Mouse (Mus musculus): ENCODE measurements around the gene H3f3b. TPM values are rescaled to one million over a fixed set of nuclear protein-coding genes. Genes with fewer than 3 reads are reported as not detected.

H3f3b gene
- 339 and 513 TPM in 2 replicates for polyA plus RNA-seq (2011; ENCODE audit: insufficient read length, low read depth, missing spikeins)

GRCm38 (mm10) chr11:116027756-116028155, at the start of gene H3f3b:
Gene H3f3b (minus strand): TSS chr11:116027962.
- TF ChIP-seq POLR2A (IDR thresholded peaks at IDR 0.05; ENCODE audit: low read depth, low read length) (no peak), CTCF (IDR thresholded peaks at IDR 0.05; ENCODE audit: borderline replicate concordance, insufficient read depth, low read length) (no peak)

GRCm38 (mm10) chr11:116076836-116077235, 49.1 kb upstream of the H3f3b start:
- Histone ChIP-seq H3K4me3 (ENCODE audit: insufficient read depth, low read length) (no peak overlapping the region), H3K27ac (ENCODE audit: insufficient read depth, low read length) (no peak overlapping the region), H3K4me1 (ENCODE audit: control insufficient read depth, insufficient read depth, low read length) (no peaks in the 10 kb centered on the region)
- TF ChIP-seq POLR2A (IDR thresholded peaks at IDR 0.05; ENCODE audit: low read depth, low read length) (no peak), CTCF (IDR thresholded peaks at IDR 0.05; ENCODE audit: borderline replicate concordance, insufficient read depth, low read length) (no peak)

More at GRCm38 (mm10) chr11:116027756-116028155, at the start of gene H3f3b:
- no peaks in the 10 kb centered on the region for H3K4me1 ChIP-seq (ENCODE audit: control insufficient read depth, insufficient read depth, low read length)
- no peak within 1 kb of the TSS for H3K4me3 ChIP-seq (ENCODE audit: insufficient read depth, low read length)
- no peak within 1 kb of the TSS for H3K27ac ChIP-seq (ENCODE audit: insufficient read depth, low read length)

- TF ChIP-seq CTCF (IDR thresholded peaks at IDR 0.05; ENCODE audit: borderline replicate concordance, insufficient read depth, low read length) (no peak), POLR2A (IDR thresholded peaks at IDR 0.05; ENCODE audit: low read depth, low read length) (no peak)
- Histone ChIP-seq H3K4me1 (ENCODE audit: control insufficient read depth, insufficient read depth, low read length) (no peaks in the 10 kb centered on the region), H3K27ac (ENCODE audit: insufficient read depth, low read length) (no peak overlapping the region), H3K4me3 (ENCODE audit: insufficient read depth, low read length) (no peak overlapping the region)
These were observed 48.4 kb upstream of the H3f3b start for GRCm38 (mm10) chr11:116076266-116076540.

GRCm38 (mm10) chr11:116075539-116076265, 47.9 kb upstream of the H3f3b start:
- TF ChIP-seq POLR2A (IDR thresholded peaks at IDR 0.05; ENCODE audit: low read depth, low read length), result no peak
- 0 out of 2 replicates have a peak, but pooled peaks have one; percentile 8 for TF ChIP-seq CTCF (IDR thresholded peaks at IDR 0.05; ENCODE audit: borderline replicate concordance, insufficient read depth, low read length)
- Histone ChIP-seq H3K4me1 (ENCODE audit: control insufficient read depth, insufficient read depth, low read length) (no peaks in the 10 kb centered on the region), H3K4me3 (ENCODE audit: insufficient read depth, low read length) (no peak overlapping the region), H3K27ac (ENCODE audit: insufficient read depth, low read length) (no peak overlapping the region)

GRCm38 (mm10) chr11:116074436-116074991, 46.8 kb upstream of the H3f3b start:
- Histone ChIP-seq H3K4me1 (ENCODE audit: control insufficient read depth, insufficient read depth, low read length) (no peaks in the 10 kb centered on the region), H3K27ac (ENCODE audit: insufficient read depth, low read length) (no peak overlapping the region), H3K4me3 (ENCODE audit: insufficient read depth, low read length) (no peak overlapping the region)
- TF ChIP-seq POLR2A (IDR thresholded peaks at IDR 0.05; ENCODE audit: low read depth, low read length) (no peak), CTCF (IDR thresholded peaks at IDR 0.05; ENCODE audit: borderline replicate concordance, insufficient read depth, low read length) (no peak)

GRCm38 (mm10) chr11:116072608-116073007, 44.8 kb upstream of the H3f3b start:
- Histone ChIP-seq H3K4me3 (ENCODE audit: insufficient read depth, low read length) (no peak overlapping the region), H3K4me1 (ENCODE audit: control insufficient read depth, insufficient read depth, low read length) (no peaks in the 10 kb centered on the region), H3K27ac (ENCODE audit: insufficient read depth, low read length) (no peak overlapping the region)
- TF ChIP-seq POLR2A (IDR thresholded peaks at IDR 0.05; ENCODE audit: low read depth, low read length), result no peak
- TF ChIP-seq CTCF (IDR thresholded peaks at IDR 0.05; ENCODE audit: borderline replicate concordance, insufficient read depth, low read length), result no peak

GRCm38 (mm10) chr11:116071510-116071909, 43.7 kb upstream of the H3f3b start:
- no peak for TF ChIP-seq POLR2A (IDR thresholded peaks at IDR 0.05; ENCODE audit: low read depth, low read length)
- TF ChIP-seq CTCF (IDR thresholded peaks at IDR 0.05; ENCODE audit: borderline replicate concordance, insufficient read depth, low read length), result no peak
- Histone ChIP-seq H3K4me1 (ENCODE audit: control insufficient read depth, insufficient read depth, low read length) (no peaks in the 10 kb centered on the region), H3K27ac (ENCODE audit: insufficient read depth, low read length) (no peak overlapping the region), H3K4me3 (ENCODE audit: insufficient read depth, low read length) (no peak overlapping the region)

GRCm38 (mm10) chr11:116065345-116065744, 37.6 kb upstream of the H3f3b start:
- no peak overlapping the region for H3K27ac ChIP-seq (ENCODE audit: insufficient read depth, low read length)
- no peak for TF ChIP-seq CTCF (IDR thresholded peaks at IDR 0.05; ENCODE audit: borderline replicate concordance, insufficient read depth, low read length)
- no peak for TF ChIP-seq POLR2A (IDR thresholded peaks at IDR 0.05; ENCODE audit: low read depth, low read length)
- no peaks in the 10 kb centered on the region for H3K4me1 ChIP-seq (ENCODE audit: control insufficient read depth, insufficient read depth, low read length)
- no peak overlapping the region for H3K4me3 ChIP-seq (ENCODE audit: insufficient read depth, low read length)

GRCm38 (mm10) chr11:116064187-116064867, 36.6 kb upstream of the H3f3b start:
- H3K27ac ChIP-seq (ENCODE audit: insufficient read depth, low read length), result no peak overlapping the region
- H3K4me1 ChIP-seq (ENCODE audit: control insufficient read depth, insufficient read depth, low read length), result no peaks in the 10 kb centered on the region
- TF ChIP-seq POLR2A (IDR thresholded peaks at IDR 0.05; ENCODE audit: low read depth, low read length) (no peak), CTCF (IDR thresholded peaks at IDR 0.05; ENCODE audit: borderline replicate concordance, insufficient read depth, low read length) (no peak)
- no peak overlapping the region for H3K4me3 ChIP-seq (ENCODE audit: insufficient read depth, low read length)

GRCm38 (mm10) chr11:116063562-116063961, 35.8 kb upstream of the H3f3b start:
- Histone ChIP-seq H3K4me3 (ENCODE audit: insufficient read depth, low read length) (no peak overlapping the region), H3K27ac (ENCODE audit: insufficient read depth, low read length) (no peak overlapping the region), H3K4me1 (ENCODE audit: control insufficient read depth, insufficient read depth, low read length) (no peaks in the 10 kb centered on the region)
- TF ChIP-seq POLR2A (IDR thresholded peaks at IDR 0.05; ENCODE audit: low read depth, low read length) (no peak), CTCF (IDR thresholded peaks at IDR 0.05; ENCODE audit: borderline replicate concordance, insufficient read depth, low read length) (no peak)
